Mouse (Mus musculus): ENCODE results near the gene Acy3. TPM values are rescaled to one million over a fixed set of nuclear protein-coding genes. Genes with fewer than 3 reads are reported as not detected.

The Acy3 gene
- polyA plus RNA-seq, 1 experiment from 2014 or later = 9.5 TPM

Other genes with a start within 250 kb of the Acy3 start
- 29.3 and 32.9 TPM in 2 replicates for gene Kmt5b, start 219.1 kb upstream of the Acy3 start, polyA plus RNA-seq (2016; fragmentation: Nextera tagmentation; extraction: Ambion mirVana)
- gene Chka, start 134.8 kb upstream of the Acy3 start, polyA plus RNA-seq (2016; fragmentation: Nextera tagmentation; extraction: Ambion mirVana) = 30.1 and 36.1 TPM in 2 replicates
- 22.3 and 26.1 TPM in 2 replicates for gene Tcirg1, start 79.4 kb upstream of the Acy3 start, polyA plus RNA-seq (2016; fragmentation: Nextera tagmentation; extraction: Ambion mirVana)
- 298 and 324 TPM in 2 replicates for gene Ndufs8, start 73.8 kb upstream of the Acy3 start, polyA plus RNA-seq (2016; fragmentation: Nextera tagmentation; extraction: Ambion mirVana)
- gene Aldh3b1, start 56.8 kb upstream of the Acy3 start, polyA plus RNA-seq (2016; fragmentation: Nextera tagmentation; extraction: Ambion mirVana) = 2.0 and 2.3 TPM in 2 replicates
- 7.8 and 8.9 TPM in 2 replicates for gene Unc93b1, start 51.4 kb upstream of the Acy3 start, polyA plus RNA-seq (2016; fragmentation: Nextera tagmentation; extraction: Ambion mirVana)
- not detected in 2 replicates for gene Aldh3b3, start 27.9 kb upstream of the Acy3 start, polyA plus RNA-seq (2016; fragmentation: Nextera tagmentation; extraction: Ambion mirVana)
- gene Aldh3b2, start 14.2 kb upstream of the Acy3 start, polyA plus RNA-seq (2016; fragmentation: Nextera tagmentation; extraction: Ambion mirVana) = 0.40 and 0.86 TPM in 2 replicates
- not detected in 2 replicates for gene Tbx10, start 6.2 kb downstream of the Acy3 start, polyA plus RNA-seq (2016; fragmentation: Nextera tagmentation; extraction: Ambion mirVana)
- 41.0 and 44.7 TPM in 2 replicates for gene Nudt8, start 14.0 kb downstream of the Acy3 start, polyA plus RNA-seq (2016; fragmentation: Nextera tagmentation; extraction: Ambion mirVana)
- gene Gm49405, start 14.1 kb downstream of the Acy3 start, polyA plus RNA-seq (2016; fragmentation: Nextera tagmentation; extraction: Ambion mirVana) = 4.2 and 4.6 TPM in 2 replicates
- gene Doc2g, start 16.7 kb downstream of the Acy3 start, polyA plus RNA-seq (2016; fragmentation: Nextera tagmentation; extraction: Ambion mirVana) = 74.6 and 84.9 TPM in 2 replicates
- 402 and 417 TPM in 2 replicates for gene Ndufv1, start 26.2 kb downstream of the Acy3 start, polyA plus RNA-seq (2016; fragmentation: Nextera tagmentation; extraction: Ambion mirVana)
- gene Gstp1, start 51.4 kb downstream of the Acy3 start, polyA plus RNA-seq (2016; fragmentation: Nextera tagmentation; extraction: Ambion mirVana) = 346 and 369 TPM in 2 replicates
- 3.6 and 7.1 TPM in 2 replicates for gene Gstp2, start 59.5 kb downstream of the Acy3 start, polyA plus RNA-seq (2016; fragmentation: Nextera tagmentation; extraction: Ambion mirVana)
- 0.69 TPM in 1 of 2 replicates, not detected in the other for gene Gstp3, start 73.0 kb downstream of the Acy3 start, polyA plus RNA-seq (2016; fragmentation: Nextera tagmentation; extraction: Ambion mirVana)
- gene Cabp2, start 95.0 kb downstream of the Acy3 start, polyA plus RNA-seq (2016; fragmentation: Nextera tagmentation; extraction: Ambion mirVana) = not detected in 2 replicates
- 54.4 and 57.6 TPM in 2 replicates for gene Cdk2ap2, start 110.6 kb downstream of the Acy3 start, polyA plus RNA-seq (2016; fragmentation: Nextera tagmentation; extraction: Ambion mirVana)
- gene Pitpnm1, start 113.4 kb downstream of the Acy3 start, polyA plus RNA-seq (2016; fragmentation: Nextera tagmentation; extraction: Ambion mirVana) = 23.3 and 23.5 TPM in 2 replicates
- gene Aip, start 139.3 kb downstream of the Acy3 start, polyA plus RNA-seq (2016; fragmentation: Nextera tagmentation; extraction: Ambion mirVana) = 80.4 and 82.6 TPM in 2 replicates
- gene Gpr152, start 153.2 kb downstream of the Acy3 start, polyA plus RNA-seq (2016; fragmentation: Nextera tagmentation; extraction: Ambion mirVana) = not detected in 2 replicates
- 0.13 TPM in 1 of 2 replicates, not detected in the other for gene Cabp4, start 157.5 kb downstream of the Acy3 start, polyA plus RNA-seq (2016; fragmentation: Nextera tagmentation; extraction: Ambion mirVana)
- gene Coro1b, start 162.0 kb downstream of the Acy3 start, polyA plus RNA-seq (2016; fragmentation: Nextera tagmentation; extraction: Ambion mirVana) = 115 and 122 TPM in 2 replicates
- gene Ptprcap, start 167.0 kb downstream of the Acy3 start, polyA plus RNA-seq (2016; fragmentation: Nextera tagmentation; extraction: Ambion mirVana) = 0.73 and 1.1 TPM in 2 replicates
- 52.9 and 55.7 TPM in 2 replicates for gene Rps6kb2, start 176.8 kb downstream of the Acy3 start, polyA plus RNA-seq (2016; fragmentation: Nextera tagmentation; extraction: Ambion mirVana)
- gene Carns1, start 188.9 kb downstream of the Acy3 start, polyA plus RNA-seq (2016; fragmentation: Nextera tagmentation; extraction: Ambion mirVana) = 2.5 and 3.6 TPM in 2 replicates
- 1.5 and 1.6 TPM in 2 replicates for gene Tbc1d10c, start 204.7 kb downstream of the Acy3 start, polyA plus RNA-seq (2016; fragmentation: Nextera tagmentation; extraction: Ambion mirVana)
- gene Ppp1ca, start 205.5 kb downstream of the Acy3 start, polyA plus RNA-seq (2016; fragmentation: Nextera tagmentation; extraction: Ambion mirVana) = 627 and 649 TPM in 2 replicates
- 22.6 and 23.1 TPM in 2 replicates for gene Rad9a, start 215.1 kb downstream of the Acy3 start, polyA plus RNA-seq (2016; fragmentation: Nextera tagmentation; extraction: Ambion mirVana)
- gene Clcf1, start 227.7 kb downstream of the Acy3 start, polyA plus RNA-seq (2016; fragmentation: Nextera tagmentation; extraction: Ambion mirVana) = 1.3 and 1.4 TPM in 2 replicates
- not detected in 2 replicates for gene AC109138.7, start 227.8 kb downstream of the Acy3 start, polyA plus RNA-seq (2016; fragmentation: Nextera tagmentation; extraction: Ambion mirVana)
- 16.6 and 19.4 TPM in 2 replicates for gene Pold4, start 245.3 kb downstream of the Acy3 start, polyA plus RNA-seq (2016; fragmentation: Nextera tagmentation; extraction: Ambion mirVana)

All from heart, embryonic 12.5 days (tissue).